Mouse (Mus musculus) midbrain, embryonic 16.5 days (tissue): Measurements from ENCODE around the gene Desi1. TPM values are rescaled to one million over a fixed set of nuclear protein-coding genes. Genes with fewer than 3 reads are reported as not detected.

Source experiments
- ATAC-seq: fragments of 200-750 bp; cut with Nextera tagmentation; 2 replicates; pipeline ENCODE4 v1.8.0; 2017; ENCODE audit warnings: moderate TSS enrichment
- H3K27ac ChIP-seq: fragments of 300-500 bp; sonication (generic); 2 replicates; pipeline ENCODE4 v1.5.1; 2014; ENCODE audit warnings: mild to moderate bottlenecking, low read length, mixed read lengths
- H3K27me3 ChIP-seq: fragments of 300-500 bp; sonication (generic); 2 replicates; pipeline ENCODE4 v1.6.1; 2014; ENCODE audit warnings: low read depth, low read length, mixed read lengths; ENCODE audit not compliant: control insufficient read depth, insufficient read depth
- H3K36me3 ChIP-seq: fragments of 300-500 bp; sonication (generic); 2 replicates; pipeline ENCODE4 v1.6.1; 2014; ENCODE audit warnings: mild to moderate bottlenecking, low read length, moderate library complexity, mixed read lengths; ENCODE audit not compliant: control insufficient read depth, insufficient read depth
- H3K4me1 ChIP-seq: fragments of 300-500 bp; sonication (generic); 2 replicates; pipeline ENCODE4 v1.6.1; 2014; ENCODE audit warnings: mild to moderate bottlenecking, low read length, mixed read lengths; ENCODE audit not compliant: control insufficient read depth, insufficient read depth
- H3K4me2 ChIP-seq: fragments of 300-500 bp; sonication (generic); 2 replicates; pipeline ENCODE4 v1.6.1; 2014; ENCODE audit warnings: mild to moderate bottlenecking, low read length, mixed read lengths
- H3K4me3 ChIP-seq: fragments of 300-500 bp; sonication (generic); 2 replicates; pipeline ENCODE4 v1.5.1; 2014; ENCODE audit warnings: low read depth, mild to moderate bottlenecking, low read length, moderate library complexity, mixed read lengths
- H3K9ac ChIP-seq: fragments of 300-500 bp; sonication (generic); 2 replicates; pipeline ENCODE4 v1.6.1; 2014; ENCODE audit warnings: low read depth, low read length, mixed read lengths
- H3K9me3 ChIP-seq: fragments of 300-500 bp; sonication (generic); replicated peaks from 2 replicates; pipeline ENCODE4 v1.6.1; 2014; ENCODE audit warnings: mild to moderate bottlenecking, low read length, mixed read lengths; ENCODE audit not compliant: control insufficient read depth, poor library complexity, severe bottlenecking
- WGBS: fragments of 180-500 bp; shearing (Covaris S2); extraction: QIAGEN DNeasy Blood & Tissue Kit; methylation state at CpG from one replicate; pipeline ENCODE4 v1.1.7; 2014; 5-methylcytosine and 5-hydroxymethylcytosine counted together
- polyA plus RNA-seq: library from polyadenylated mRNA; unstranded; fragments of >200 nt; fragmentation: Nextera tagmentation; extraction: Ambion mirVana; gene quantifications from 2 replicates; pipeline ENCODE4 v1.2.1, GENCODE M21; 2015

The Desi1 gene
- polyA plus RNA-seq, 1 experiment from 2014 or later: 47.2 TPM

GRCm38 (mm10) chr15:82052544-82052943 lies 18.9 kb upstream of the Desi1 start:
- Histone ChIP-seq H3K4me2 (no peak overlapping the region), H3K9ac (no peak overlapping the region), H3K9me3 (no peaks in the 10 kb centered on the region), H3K4me1 (0 out of 2 replicates have a peak, but pooled peaks cover 2% of the 10 kb centered on the region), H3K4me3 (no peak overlapping the region), H3K36me3 (no peaks in the 10 kb centered on the region), H3K27ac (no peak overlapping the region), H3K27me3 (no peaks in the 10 kb centered on the region; the same call in 1 of the 2 replicates)
- WGBS: 76% methylated on average over 5 of the region's 5 CpGs
- ATAC-seq: no peak

- H3K27me3 ChIP-seq: no peaks in the 10 kb centered on the region
- ATAC-seq: peak; percentile 92
- peak within 1 kb of the TSS; percentile 93 for H3K4me3 ChIP-seq
- H3K9ac ChIP-seq: peak within 1 kb of the TSS; percentile 92
- peak within 1 kb of the TSS; percentile 90 for H3K4me2 ChIP-seq
- H3K4me1 ChIP-seq: peaks cover 19% of the 10 kb centered on the region
- H3K36me3 ChIP-seq: 0 out of 2 replicates have a peak, but pooled peaks cover 8% of the 10 kb centered on the region
- no peaks in the 10 kb centered on the region for H3K9me3 ChIP-seq
- WGBS: under 1% methylated on average over 73 of the region's 74 CpGs
- peak within 1 kb of the TSS; percentile 77 for H3K27ac ChIP-seq
Measured at GRCm38 (mm10) chr15:82047080-82047883, 13.6 kb upstream of the Desi1 start, which contains the start of gene Snu13. Snu13 (minus strand) TSS chr15:82047598.

GRCm38 (mm10) chr15:82046246-82046891 lies 12.7 kb upstream of the Desi1 start:
- Histone ChIP-seq H3K4me3 (peak overlapping the region; percentile 93), H3K27ac (no peak overlapping the region), H3K27me3 (no peaks in the 10 kb centered on the region), H3K9me3 (no peaks in the 10 kb centered on the region), H3K4me1 (peaks cover 19% of the 10 kb centered on the region), H3K36me3 (0 out of 2 replicates have a peak, but pooled peaks cover 8% of the 10 kb centered on the region), H3K4me2 (peak overlapping the region; percentile 90), H3K9ac (peak overlapping the region; percentile 92)
- 0 out of 2 replicates have a peak, but pooled peaks have one; percentile 11 for ATAC-seq
- 5% methylated on average over 26 of the region's 26 CpGs for WGBS

GRCm38 (mm10) chr15:82044166-82044784 lies 10.6 kb upstream of the Desi1 start:
- H3K9me3 ChIP-seq: no peaks in the 10 kb centered on the region
- no peak for ATAC-seq
- H3K4me3 ChIP-seq: no peak overlapping the region
- H3K4me2 ChIP-seq: no peak overlapping the region
- H3K9ac ChIP-seq: no peak overlapping the region
- no peak overlapping the region for H3K27ac ChIP-seq
- peaks cover 19% of the 10 kb centered on the region for H3K4me1 ChIP-seq
- H3K36me3 ChIP-seq: peaks cover 16% of the 10 kb centered on the region; the same call in 1 of the 2 replicates
- H3K27me3 ChIP-seq: no peaks in the 10 kb centered on the region
- 97% methylated on average over 7 of the region's 7 CpGs for WGBS

- no peak overlapping the region for H3K4me3 ChIP-seq
- ATAC-seq: no peak
- H3K9ac ChIP-seq: no peak overlapping the region
- no peaks in the 10 kb centered on the region for H3K27me3 ChIP-seq
- no peaks in the 10 kb centered on the region for H3K9me3 ChIP-seq
- H3K27ac ChIP-seq: no peak overlapping the region
- no peak overlapping the region for H3K4me2 ChIP-seq
- H3K4me1 ChIP-seq: peaks cover 7% of the 10 kb centered on the region
- H3K36me3 ChIP-seq: peaks cover 38% of the 10 kb centered on the region
- 96% methylated on average over 1 of the region's 1 CpGs for WGBS
Measured at GRCm38 (mm10) chr15:82040650-82041049, 7.0 kb upstream of the Desi1 start.

- H3K27me3 ChIP-seq: no peaks in the 10 kb centered on the region
- peaks cover 33% of the 10 kb centered on the region for H3K36me3 ChIP-seq
- no peak overlapping the region for H3K9ac ChIP-seq
- H3K4me2 ChIP-seq: no peak overlapping the region
- 83% methylated on average over 12 of the region's 12 CpGs for WGBS
- H3K27ac ChIP-seq: no peak overlapping the region
- no peaks in the 10 kb centered on the region for H3K9me3 ChIP-seq
- no peak overlapping the region for H3K4me3 ChIP-seq
- H3K4me1 ChIP-seq: no peaks in the 10 kb centered on the region
- no peak for ATAC-seq
Measured at GRCm38 (mm10) chr15:82035904-82036689, 2.4 kb upstream of the Desi1 start.

- peaks cover 28% of the 10 kb centered on the region for H3K36me3 ChIP-seq
- H3K9me3 ChIP-seq: no peaks in the 10 kb centered on the region
- no peak overlapping the region for H3K9ac ChIP-seq
- H3K4me1 ChIP-seq: no peaks in the 10 kb centered on the region
- H3K4me3 ChIP-seq: no peak overlapping the region
- no peak for ATAC-seq
- 89% methylated on average over 7 of the region's 7 CpGs for WGBS
- no peaks in the 10 kb centered on the region for H3K27me3 ChIP-seq
- no peak overlapping the region for H3K27ac ChIP-seq
- no peak overlapping the region for H3K4me2 ChIP-seq
Measured at GRCm38 (mm10) chr15:82032386-82032785, 1.3 kb downstream of the Desi1 start.

GRCm38 (mm10) chr15:82027726-82028125 lies 5.9 kb downstream of the Desi1 start:
- H3K27ac ChIP-seq: no peak overlapping the region
- no peaks in the 10 kb centered on the region for H3K27me3 ChIP-seq
- H3K4me3 ChIP-seq: no peak overlapping the region
- H3K9me3 ChIP-seq: no peaks in the 10 kb centered on the region
- H3K4me2 ChIP-seq: no peak overlapping the region
- no peak overlapping the region for H3K9ac ChIP-seq
- ATAC-seq: no peak
- WGBS: 98% methylated on average over 7 of the region's 7 CpGs
- no peaks in the 10 kb centered on the region for H3K4me1 ChIP-seq
- peaks cover 38% of the 10 kb centered on the region for H3K36me3 ChIP-seq
